Mouse (Mus musculus): ENCODE results near the gene Slc12a4.

DNA sequence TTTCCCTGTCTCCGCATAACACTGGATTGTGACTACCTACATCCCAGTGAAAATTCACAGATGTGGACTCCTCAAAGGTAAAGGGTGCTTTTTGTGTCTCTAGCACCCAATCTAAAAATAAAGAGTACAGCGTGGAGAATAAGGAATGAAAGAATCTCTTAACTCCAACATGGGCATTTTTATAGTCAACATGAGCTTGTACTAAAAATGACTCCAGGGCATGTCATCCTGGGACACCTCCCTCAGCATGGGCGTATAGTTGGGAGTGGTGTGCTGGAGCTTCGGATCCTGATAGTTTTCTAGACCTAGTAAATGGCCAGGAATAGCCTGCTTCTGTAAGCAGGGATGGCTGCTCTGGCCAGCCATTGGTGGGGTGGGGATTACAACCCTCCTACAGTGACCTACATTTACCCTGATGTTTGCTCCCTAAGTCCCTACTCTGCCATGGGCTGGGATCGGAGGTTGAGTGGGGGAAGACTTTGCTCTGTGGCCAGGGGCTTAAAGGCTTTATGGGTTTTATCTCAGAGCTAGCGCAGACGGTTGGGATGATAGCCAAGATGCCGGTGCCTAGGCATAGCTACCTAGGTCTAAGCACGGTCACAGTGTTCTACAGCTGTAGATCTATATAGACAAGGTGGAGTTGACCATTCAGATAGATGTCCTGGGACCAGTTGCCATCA, 68.0 kb downstream of the Slc12a4 start:
- TF ChIP-seq POLR2A (IDR thresholded peaks at IDR 0.05; ENCODE audit: low read depth, low read length) (no peak), CTCF (IDR thresholded peaks at IDR 0.05; ENCODE audit: borderline replicate concordance, insufficient read depth, low read length) (no peak)

All from embryonic fibroblast, embryonic 13.5 days (primary cell).